Mouse (Mus musculus): ENCODE data around the gene Polrmt. TPM values are rescaled to one million over a fixed set of nuclear protein-coding genes. Genes with fewer than 3 reads are reported as not detected.
"Not testable (repeated sequence)": the region's sequence is repeated elsewhere in the genome, so short reads cannot be mapped to it uniquely, and the experiment has no call there.

Gene Polrmt
- polyA plus RNA-seq, 1 experiment from 2014 or later = 63.8 TPM

DNA sequence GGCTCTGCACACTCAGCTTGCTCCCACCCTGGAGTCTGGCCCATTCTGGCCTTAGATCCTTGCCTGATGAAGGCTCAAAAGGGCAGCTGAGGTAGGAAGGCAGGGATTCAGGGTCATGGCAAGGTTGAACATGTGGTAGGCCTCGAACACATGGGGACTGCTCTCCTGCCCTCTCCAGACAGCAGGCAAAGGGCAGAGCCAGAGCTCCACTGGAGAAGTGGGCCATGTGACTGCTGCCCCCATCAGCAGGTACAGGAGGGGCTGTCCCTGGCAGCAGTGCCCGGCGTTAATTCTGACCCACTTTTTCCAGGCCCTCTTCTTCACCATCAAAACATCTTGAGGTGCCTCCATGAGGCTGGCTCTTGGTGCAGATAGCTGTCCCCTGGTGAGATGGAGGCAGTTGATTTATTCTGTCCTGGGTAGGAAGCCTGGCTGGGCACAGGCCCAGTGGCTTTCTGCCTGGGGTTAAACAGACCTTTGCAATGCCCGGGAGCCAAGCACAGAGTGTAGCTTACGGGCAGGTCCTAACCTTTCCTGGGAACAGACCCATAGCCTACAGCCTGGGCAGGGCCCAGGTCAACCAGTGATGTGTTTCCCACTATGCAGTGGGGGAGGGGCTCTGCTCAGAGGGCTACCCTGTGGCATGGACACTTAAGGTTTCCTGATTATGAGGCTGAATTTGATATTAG is 39.8 kb downstream of the Polrmt start:
- Histone ChIP-seq H3K9ac (replicated peaks; ENCODE audit: low read length) (peak overlapping the region; percentile 98), H3K9me3 (ENCODE audit: low read length) (no peaks in the 10 kb centered on the region), H3K27ac (ENCODE audit: low read length) (no peak overlapping the region), H3K36me3 (ENCODE audit: insufficient read depth, low read length) (peaks cover 35% of the 10 kb centered on the region), H3K4me3 (ENCODE audit: low read length) (peak overlapping the region; percentile 92), H3K4me1 (ENCODE audit: insufficient read depth, low read length) (peaks cover 30% of the 10 kb centered on the region), H3K4me2 (replicated peaks; ENCODE audit: low read depth, low read length) (peak overlapping the region; percentile 96), H3K27me3 (ENCODE audit: insufficient read depth, low read length) (no peaks in the 10 kb centered on the region)
- no peak for ATAC-seq (ENCODE audit: low FRiP score, low TSS enrichment)
- WGBS = 77% methylated on average over 5 of the region's 5 CpGs

DNA sequence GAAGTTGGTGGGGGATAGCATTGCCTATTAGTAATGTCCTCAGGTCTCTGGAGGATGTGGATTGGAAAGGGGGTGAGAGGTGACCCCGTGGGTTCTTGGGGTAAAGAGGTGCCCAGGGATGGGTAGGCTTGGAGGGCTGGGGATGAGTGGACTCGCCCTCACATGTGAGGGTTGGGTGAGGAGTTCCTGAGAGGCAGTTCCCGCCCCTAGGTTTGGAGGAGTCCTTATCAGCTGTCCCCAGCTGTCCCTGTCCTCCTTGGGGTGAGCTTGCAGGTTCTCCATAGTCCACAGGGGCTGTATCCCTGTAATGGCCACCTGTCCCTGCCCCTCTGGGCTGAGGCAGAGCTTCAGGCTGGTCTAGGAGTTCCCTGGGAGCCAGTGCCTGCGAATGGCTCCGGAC is 40.4 kb downstream of the Polrmt start:
- H3K4me1 ChIP-seq (ENCODE audit: insufficient read depth, low read length) = peaks cover 36% of the 10 kb centered on the region
- 80% methylated on average over 5 of the region's 5 CpGs for WGBS
- H3K27me3 ChIP-seq (ENCODE audit: insufficient read depth, low read length) = no peaks in the 10 kb centered on the region
- H3K9me3 ChIP-seq (ENCODE audit: low read length) = no peaks in the 10 kb centered on the region
- H3K9ac ChIP-seq (replicated peaks; ENCODE audit: low read length) = peak overlapping the region; percentile 98
- H3K4me2 ChIP-seq (replicated peaks; ENCODE audit: low read depth, low read length) = peak overlapping the region; percentile 96
- H3K27ac ChIP-seq (ENCODE audit: low read length) = no peak overlapping the region
- ATAC-seq (ENCODE audit: low FRiP score, low TSS enrichment) = no peak
- H3K36me3 ChIP-seq (ENCODE audit: insufficient read depth, low read length) = peaks cover 29% of the 10 kb centered on the region
- peak overlapping the region; percentile 92 for H3K4me3 ChIP-seq (ENCODE audit: low read length)

DNA sequence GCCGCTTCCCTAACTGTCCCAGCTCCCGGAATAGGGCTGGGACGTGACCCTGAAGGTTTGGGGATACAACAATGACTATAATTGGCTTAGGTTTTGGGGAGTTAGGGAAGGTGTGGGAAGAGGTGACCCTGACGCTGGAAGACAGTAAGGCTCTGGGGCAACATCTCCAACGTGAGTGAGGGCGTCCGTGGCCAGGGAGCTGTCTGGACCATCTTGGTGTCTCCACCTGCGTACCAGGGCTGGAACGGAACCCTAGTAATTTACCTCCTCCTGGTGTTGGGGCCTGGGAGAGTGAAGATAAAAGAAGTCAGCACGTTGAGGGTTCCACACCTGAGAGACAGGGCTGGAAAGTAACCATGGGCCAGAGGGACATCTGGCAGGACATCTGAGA is 41.4 kb downstream of the Polrmt start:
- 3% methylated on average over 10 of the region's 10 CpGs for WGBS
- no peaks in the 10 kb centered on the region for H3K9me3 ChIP-seq (ENCODE audit: low read length)
- H3K36me3 ChIP-seq (ENCODE audit: insufficient read depth, low read length) = peaks cover 20% of the 10 kb centered on the region
- H3K4me1 ChIP-seq (ENCODE audit: insufficient read depth, low read length) = peaks cover 40% of the 10 kb centered on the region
- H3K4me3 ChIP-seq (ENCODE audit: low read length) = peak overlapping the region; percentile 92
- H3K27ac ChIP-seq (ENCODE audit: low read length) = no peak overlapping the region
- peak overlapping the region; percentile 98 for H3K9ac ChIP-seq (replicated peaks; ENCODE audit: low read length)
- no peaks in the 10 kb centered on the region for H3K27me3 ChIP-seq (ENCODE audit: insufficient read depth, low read length)
- ATAC-seq (ENCODE audit: low FRiP score, low TSS enrichment) = no peak
- H3K4me2 ChIP-seq (replicated peaks; ENCODE audit: low read depth, low read length) = peak overlapping the region; percentile 96

DNA sequence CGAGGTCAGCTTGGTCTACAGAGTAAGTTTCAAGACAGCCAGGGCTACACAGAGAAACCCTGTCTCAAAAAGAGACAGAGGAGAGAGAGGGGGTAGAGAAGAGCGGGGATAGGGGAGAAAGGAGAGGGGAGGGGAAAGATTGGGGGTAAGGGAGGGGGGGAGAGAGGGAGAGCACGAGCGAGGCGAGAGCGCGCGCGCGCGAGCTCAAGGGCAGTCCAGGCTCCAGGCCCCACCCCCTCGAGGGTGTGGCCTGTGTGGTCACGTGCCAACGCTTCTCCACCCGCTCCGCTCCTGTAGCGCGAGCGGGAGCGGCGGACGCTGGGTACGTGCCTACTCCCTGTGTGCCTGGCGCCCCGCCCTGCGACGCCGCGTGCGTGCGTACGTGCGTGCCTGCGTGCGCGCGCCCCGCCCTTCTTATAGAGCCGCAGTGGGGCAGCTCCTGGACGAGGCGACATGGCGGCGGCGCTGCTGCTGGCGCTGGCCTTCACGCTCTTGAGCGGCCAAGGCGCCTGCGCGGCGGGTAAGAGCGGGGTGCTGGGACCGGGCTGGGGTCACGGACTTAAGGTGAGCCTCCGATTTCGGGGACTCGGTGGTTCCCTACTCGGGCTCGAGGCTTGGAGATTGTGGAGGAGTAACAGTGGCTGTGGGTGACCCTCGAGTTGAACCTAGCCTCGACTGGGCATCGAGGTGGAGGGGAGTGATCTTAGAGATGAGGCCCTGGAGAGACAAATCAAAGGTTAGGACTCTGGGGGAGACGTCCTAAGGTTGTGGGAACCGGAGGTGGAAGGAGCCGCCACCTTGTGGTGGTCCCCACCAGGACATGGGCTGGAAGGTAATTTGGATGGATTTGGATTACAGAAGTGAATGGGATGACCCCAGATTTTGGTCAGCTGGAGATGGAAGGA is 42.1 kb downstream of the Polrmt start, which contains the start of gene Bsg:
TSS of gene Bsg (plus strand) at position 427 of the 905 bp plus-strand sequence.
- under 1% methylated on average over 58 of the region's 65 CpGs for WGBS
- peak; percentile 97 for ATAC-seq (ENCODE audit: low FRiP score, low TSS enrichment)
- Histone ChIP-seq H3K9me3 (ENCODE audit: low read length) (no peaks in the 10 kb centered on the region), H3K27ac (ENCODE audit: low read length) (peak within 1 kb of the TSS; percentile 87), H3K4me1 (ENCODE audit: insufficient read depth, low read length) (peaks cover 40% of the 10 kb centered on the region), H3K36me3 (ENCODE audit: insufficient read depth, low read length) (peaks cover 14% of the 10 kb centered on the region), H3K4me2 (replicated peaks; ENCODE audit: low read depth, low read length) (peak within 1 kb of the TSS; percentile 96), H3K4me3 (ENCODE audit: low read length) (peak within 1 kb of the TSS; percentile 92), H3K27me3 (ENCODE audit: insufficient read depth, low read length) (no peaks in the 10 kb centered on the region), H3K9ac (replicated peaks; ENCODE audit: low read length) (peak within 1 kb of the TSS; percentile 98)

DNA sequence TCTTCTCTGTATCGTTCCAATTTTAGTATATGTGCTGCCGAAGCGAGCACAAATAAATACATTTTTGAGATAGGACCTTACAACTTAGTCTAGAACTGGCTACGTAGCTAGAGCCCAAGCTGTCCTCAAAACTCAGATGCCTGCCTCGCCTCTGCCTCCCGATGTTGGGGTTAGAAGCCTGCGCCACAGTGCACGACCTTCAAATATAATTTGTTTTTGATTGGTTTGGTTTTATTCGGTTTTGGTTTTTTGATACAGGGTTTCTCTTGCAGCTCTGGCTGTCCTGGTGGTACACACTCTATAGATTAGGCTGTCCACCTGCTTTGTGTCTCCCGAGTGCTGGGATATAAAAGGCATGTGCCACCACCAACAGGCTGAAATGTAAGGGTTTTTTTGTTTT is 42.8 kb downstream of the Polrmt start:
- WGBS = 78% methylated on average over 10 of the region's 10 CpGs

DNA sequence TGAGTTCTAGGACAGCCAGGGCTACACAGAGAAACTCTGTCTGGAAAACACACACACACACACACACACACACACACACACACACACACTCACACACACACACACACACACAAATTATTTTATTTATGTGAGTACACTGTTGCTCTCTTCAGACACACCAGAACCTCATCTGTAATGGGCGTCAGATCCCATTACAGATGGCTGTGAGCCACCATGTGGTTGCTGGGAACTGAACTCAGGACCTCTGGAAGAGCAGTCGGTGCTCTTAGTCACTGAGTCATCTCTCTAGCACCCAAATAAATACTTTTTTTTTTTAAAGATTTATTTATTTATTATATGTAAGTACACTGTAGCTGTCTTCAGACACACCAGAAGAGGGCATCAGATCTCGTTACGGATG is 43.4 kb downstream of the Polrmt start:
- WGBS = 84% methylated on average over 4 of the region's 4 CpGs
- H3K27ac ChIP-seq (ENCODE audit: low read length); H3K9me3 ChIP-seq (ENCODE audit: low read length); H3K4me2 ChIP-seq (replicated peaks; ENCODE audit: low read depth, low read length); H3K4me3 ChIP-seq (ENCODE audit: low read length); H3K27me3 ChIP-seq (ENCODE audit: insufficient read depth, low read length); H3K9ac ChIP-seq (replicated peaks; ENCODE audit: low read length); H3K36me3 ChIP-seq (ENCODE audit: insufficient read depth, low read length); ATAC-seq (ENCODE audit: low FRiP score, low TSS enrichment): not testable (repeated sequence)
- H3K4me1 ChIP-seq (ENCODE audit: insufficient read depth, low read length) = peaks cover 40% of the 10 kb centered on the region

More for the DNA sequence above, 42.8 kb downstream of the Polrmt start:
- Histone ChIP-seq H3K27ac (ENCODE audit: low read length) (no peak overlapping the region), H3K9ac (replicated peaks; ENCODE audit: low read length) (peak overlapping the region; percentile 65; the same call in 1 of the 2 replicates), H3K27me3 (ENCODE audit: insufficient read depth, low read length) (no peaks in the 10 kb centered on the region), H3K36me3 (ENCODE audit: insufficient read depth, low read length) (peaks cover 9% of the 10 kb centered on the region; the same call in 1 of the 2 replicates), H3K4me2 (replicated peaks; ENCODE audit: low read depth, low read length) (peak overlapping the region; percentile 96), H3K4me1 (ENCODE audit: insufficient read depth, low read length) (peaks cover 40% of the 10 kb centered on the region), H3K4me3 (ENCODE audit: low read length) (peak overlapping the region; percentile 92), H3K9me3 (ENCODE audit: low read length) (no peaks in the 10 kb centered on the region)
- no peak for ATAC-seq (ENCODE audit: low FRiP score, low TSS enrichment)

DNA sequence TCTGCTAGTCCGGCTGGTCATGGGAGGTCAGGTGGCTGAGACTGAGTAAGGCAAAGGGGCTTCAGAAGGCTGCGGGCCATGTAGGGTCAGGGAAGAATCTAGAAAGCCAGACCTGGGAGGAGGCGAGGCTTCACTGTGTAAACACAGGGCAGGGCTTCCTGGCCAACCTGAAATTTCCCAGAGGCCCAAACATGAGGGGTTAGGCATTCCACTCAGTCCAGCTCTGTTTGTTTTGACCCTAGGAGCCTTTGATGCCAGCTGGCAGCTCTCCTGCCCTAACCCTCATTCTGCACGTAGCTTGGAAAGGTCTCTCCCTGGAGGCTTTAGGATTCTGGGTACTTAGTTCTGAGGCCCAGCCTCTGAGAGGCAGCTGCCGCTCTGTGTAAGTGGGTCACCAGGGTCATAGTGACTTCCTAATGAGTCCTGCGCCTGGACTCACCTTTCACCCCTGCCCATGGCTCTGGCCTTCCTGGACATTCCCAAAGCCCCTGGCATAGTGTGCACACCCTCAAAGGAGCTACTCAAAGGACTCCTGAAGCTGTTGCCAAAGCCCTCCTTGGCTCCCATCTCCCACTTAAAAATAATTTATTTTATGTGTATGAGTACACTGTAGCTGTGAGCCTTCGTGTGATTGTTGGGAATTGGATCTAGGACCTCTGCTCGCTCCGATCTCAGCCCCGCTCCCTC is 44.8 kb downstream of the Polrmt start:
- H3K4me2 ChIP-seq (replicated peaks; ENCODE audit: low read depth, low read length) = no peak overlapping the region
- H3K9ac ChIP-seq (replicated peaks; ENCODE audit: low read length) = no peak overlapping the region; the same call in 1 of the 2 replicates
- no peak overlapping the region for H3K4me3 ChIP-seq (ENCODE audit: low read length)
- H3K4me1 ChIP-seq (ENCODE audit: insufficient read depth, low read length) = peaks cover 32% of the 10 kb centered on the region
- no peaks in the 10 kb centered on the region for H3K36me3 ChIP-seq (ENCODE audit: insufficient read depth, low read length)
- 49% methylated on average over 10 of the region's 10 CpGs for WGBS
- no peaks in the 10 kb centered on the region for H3K9me3 ChIP-seq (ENCODE audit: low read length)
- no peak for ATAC-seq (ENCODE audit: low FRiP score, low TSS enrichment)
- H3K27me3 ChIP-seq (ENCODE audit: insufficient read depth, low read length) = no peaks in the 10 kb centered on the region
- H3K27ac ChIP-seq (ENCODE audit: low read length) = peak overlapping the region; percentile 73

DNA sequence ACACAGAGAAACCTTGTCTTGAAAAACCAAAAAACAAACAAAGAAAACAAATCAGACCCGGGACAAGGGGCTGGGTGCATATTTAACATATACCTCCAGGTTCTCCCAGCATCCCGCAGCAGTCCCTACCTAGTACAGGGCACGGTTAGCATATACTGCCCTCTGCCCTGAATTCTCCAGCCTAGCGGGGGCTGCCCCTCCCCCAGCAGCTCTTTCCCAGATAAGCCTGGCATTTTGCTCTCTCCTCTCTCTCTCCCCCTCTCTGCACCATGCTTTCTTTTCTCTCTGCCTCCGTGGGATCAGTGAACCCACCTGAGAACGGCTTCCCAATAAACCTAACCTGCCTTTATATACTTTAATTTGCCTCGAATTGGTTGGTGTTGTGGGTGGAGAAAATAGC is 45.7 kb downstream of the Polrmt start:
- H3K4me1 ChIP-seq (ENCODE audit: insufficient read depth, low read length) = peaks cover 28% of the 10 kb centered on the region
- H3K4me2 ChIP-seq (replicated peaks; ENCODE audit: low read depth, low read length) = no peak overlapping the region
- no peak for ATAC-seq (ENCODE audit: low FRiP score, low TSS enrichment)
- peak overlapping the region; percentile 40 for H3K9ac ChIP-seq (replicated peaks; ENCODE audit: low read length)
- no peaks in the 10 kb centered on the region for H3K9me3 ChIP-seq (ENCODE audit: low read length)
- H3K36me3 ChIP-seq (ENCODE audit: insufficient read depth, low read length) = no peaks in the 10 kb centered on the region
- no peaks in the 10 kb centered on the region for H3K27me3 ChIP-seq (ENCODE audit: insufficient read depth, low read length)
- WGBS = 42% methylated on average over 7 of the region's 7 CpGs
- peak overlapping the region; percentile 73 for H3K27ac ChIP-seq (ENCODE audit: low read length)
- H3K4me3 ChIP-seq (ENCODE audit: low read length) = no peak overlapping the region

DNA sequence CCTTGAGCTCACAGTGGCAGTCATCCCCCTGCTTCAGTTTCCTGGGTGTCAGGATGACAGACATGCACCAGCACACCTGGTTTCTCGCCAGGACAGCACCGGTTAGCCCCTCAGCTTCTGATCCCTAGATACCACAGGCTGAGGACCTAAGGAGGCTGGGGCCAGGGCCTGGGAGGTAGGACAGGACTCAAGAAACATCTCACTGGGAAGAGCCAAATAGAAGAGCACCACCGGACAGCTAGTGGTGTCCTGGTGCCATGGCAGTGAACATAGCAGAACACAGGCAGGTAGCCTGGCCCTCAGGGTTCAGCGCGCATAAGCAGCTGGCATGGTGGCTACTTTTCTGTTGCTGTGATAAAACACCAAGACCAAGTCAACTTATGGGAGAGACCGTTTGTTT is 47.9 kb downstream of the Polrmt start:
- no peaks in the 10 kb centered on the region for H3K9me3 ChIP-seq (ENCODE audit: low read length)
- WGBS = 93% methylated on average over 6 of the region's 6 CpGs
- H3K9ac ChIP-seq (replicated peaks; ENCODE audit: low read length) = no peak overlapping the region
- no peak for ATAC-seq (ENCODE audit: low FRiP score, low TSS enrichment)
- no peak overlapping the region for H3K27ac ChIP-seq (ENCODE audit: low read length)
- H3K4me1 ChIP-seq (ENCODE audit: insufficient read depth, low read length) = peaks cover 25% of the 10 kb centered on the region
- H3K4me2 ChIP-seq (replicated peaks; ENCODE audit: low read depth, low read length) = no peak overlapping the region
- no peaks in the 10 kb centered on the region for H3K36me3 ChIP-seq (ENCODE audit: insufficient read depth, low read length)
- no peak overlapping the region for H3K4me3 ChIP-seq (ENCODE audit: low read length)
- no peaks in the 10 kb centered on the region for H3K27me3 ChIP-seq (ENCODE audit: insufficient read depth, low read length)

Data from kidney, embryonic 16.5 days (tissue).